Mouse (Mus musculus) gastrocnemius, adult 2 months (tissue): ENCODE measurements at regions not wholly inside any gene's neighbourhood (a gene's known extent, or its start where the extent isn't known, plus 50 kb on each side); places are given as distances from the start of the nearest gene placed in this dataset. TPM values are rescaled to one million over a fixed set of nuclear protein-coding genes. Genes with fewer than 3 reads are reported as not detected.

Experiments used
- DNase-seq: peaks from one replicate; pipeline ENCODE4 v3.0.0; 2022
- H3K27ac ChIP-seq: fragments of 200-600 bp; 2 replicates; pipeline ENCODE4 v1.8.1; 2022; ENCODE audit warnings: mild to moderate bottlenecking
- H3K4me3 ChIP-seq: fragments of 200-600 bp; 2 replicates; pipeline ENCODE4 v1.8.1; 2022; ENCODE audit warnings: mild to moderate bottlenecking, moderate library complexity
- CTCF ChIP-seq: fragments of 200-600 bp; IDR thresholded peaks from 2 replicates; pipeline ENCODE4 v1.8.1; 2022; ENCODE audit warnings: antibody characterized with exemption, mild to moderate bottlenecking, moderate library complexity
- intact Hi-C: fragments of 180-260 bp; cut with DNase I; formaldehyde crosslinking; loops from one replicate; pipeline ENCODE4 v1.15.1; 2025
- microRNA-seq: library from miRNA; unstranded; fragments of <30 nt; microRNA quantifications from one replicate; pipeline ENCODE4 v1.2.0, GENCODE M21; 2021

- no peak for DNase-seq
- no peak for TF ChIP-seq CTCF
- intact Hi-C loops, result no loop called here
- Histone ChIP-seq H3K4me3 (no peak overlapping the region), H3K27ac (no peak overlapping the region)
These were observed 113.2 kb upstream of the Pbx1 start for GRCm38 (mm10) chr1:168545072-168545780.

GRCm38 (mm10) chr1:168541231-168541630, 109.2 kb upstream of the Pbx1 start:
- intact Hi-C loops, result no loop called here
- no peak for DNase-seq

GRCm38 (mm10) chr1:168518087-168518486, 86.0 kb upstream of the Pbx1 start:
- no peak for TF ChIP-seq CTCF
- H3K27ac ChIP-seq, result no peak overlapping the region
- no peak for DNase-seq
- H3K4me3 ChIP-seq, result no peak overlapping the region
- intact Hi-C loops, result no loop called here

More at GRCm38 (mm10) chr1:168541231-168541630, 109.2 kb upstream of the Pbx1 start:
- Histone ChIP-seq H3K4me3 (no peak overlapping the region), H3K27ac (no peak overlapping the region)
- no peak for TF ChIP-seq CTCF

DNA sequence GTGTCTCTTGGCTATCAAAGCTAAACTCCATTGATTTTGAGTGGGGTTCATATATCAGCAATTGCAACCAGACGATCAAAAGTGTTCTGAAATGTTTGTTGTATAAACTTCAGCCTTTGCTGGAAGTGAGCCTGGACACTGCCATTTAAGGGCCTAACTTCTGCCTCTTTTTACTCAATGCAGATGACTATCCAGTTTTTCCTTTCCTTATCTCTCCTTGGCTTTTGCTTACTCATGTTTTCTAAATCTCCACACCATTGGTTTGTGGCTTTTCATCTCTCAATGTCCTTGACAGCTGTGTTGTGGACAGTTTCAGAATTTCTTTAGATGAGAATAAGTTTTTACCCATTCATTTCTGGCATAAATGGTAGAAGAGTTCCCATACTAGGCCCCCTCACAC, 74.3 kb upstream of the Pbx1 start:
- DNase-seq, result no peak
- no peak for TF ChIP-seq CTCF
- no peak overlapping the region for H3K27ac ChIP-seq
- no peak overlapping the region for H3K4me3 ChIP-seq
- intact Hi-C loops, result no loop called here

- H3K4me3 ChIP-seq, result no peak overlapping the region
- no peak for TF ChIP-seq CTCF
- DNase-seq, result no peak
- H3K27ac ChIP-seq, result no peak overlapping the region
- intact Hi-C loops, result no loop called here
These were observed 72.7 kb upstream of the Pbx1 start for GRCm38 (mm10) chr1:168504773-168505172.

GRCm38 (mm10) chr1:168502266-168502665, 70.2 kb upstream of the Pbx1 start:
- peak; percentile 36 for DNase-seq
- no peak for TF ChIP-seq CTCF
- H3K27ac ChIP-seq, result no peak overlapping the region
- H3K4me3 ChIP-seq, result no peak overlapping the region; the same call in 1 of the 2 replicates
- intact Hi-C loops, result no loop called here

DNA sequence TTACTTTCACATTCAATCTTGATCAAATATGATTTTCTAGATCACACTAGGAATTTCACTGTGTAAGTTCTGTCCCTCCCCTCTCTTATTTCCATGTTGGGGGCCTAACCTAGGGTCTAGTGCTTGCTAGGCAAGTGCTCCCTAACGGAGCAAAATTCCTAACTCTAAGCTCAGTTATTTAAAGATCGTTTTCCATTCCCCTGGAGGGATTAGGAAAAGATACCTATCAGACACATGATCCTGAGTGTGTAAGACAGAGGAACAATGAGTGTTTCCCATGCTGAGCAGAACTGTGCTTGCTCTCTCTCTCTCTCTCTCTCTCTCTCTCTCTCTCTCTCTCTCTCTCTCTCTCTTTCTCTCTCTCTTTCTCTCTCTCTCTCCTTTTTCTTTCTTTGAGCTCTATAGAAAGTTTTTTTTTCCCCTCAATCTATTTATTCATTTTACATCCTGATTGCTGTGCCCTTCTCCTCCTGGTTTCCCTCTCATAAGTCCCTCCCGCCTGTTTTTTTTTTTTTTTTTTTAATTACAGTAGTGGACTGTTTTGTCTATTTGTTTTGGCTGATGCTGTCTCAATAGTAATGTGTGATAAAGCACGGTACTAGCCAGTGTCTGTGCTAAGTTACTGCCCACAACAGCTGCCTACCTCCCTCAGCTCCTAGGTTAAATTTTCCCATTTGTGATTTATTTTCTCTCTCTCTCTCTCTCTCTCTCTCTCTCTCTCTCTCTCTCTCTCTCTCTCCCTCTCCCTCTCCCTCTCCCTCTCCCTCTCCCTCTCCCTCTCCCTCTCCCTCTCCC, 69.5 kb upstream of the Pbx1 start:
- Histone ChIP-seq H3K27ac (no peak overlapping the region), H3K4me3 (no peak overlapping the region)
- intact Hi-C loops, result no loop called here
- no peak for DNase-seq
- no peak for TF ChIP-seq CTCF

- DNase-seq, result no peak
These were observed 65.7 kb upstream of the Pbx1 start for GRCm38 (mm10) chr1:168497801-168498200.

GRCm38 (mm10) chr1:168495687-168496527, 63.8 kb upstream of the Pbx1 start:
- no peak overlapping the region for H3K4me3 ChIP-seq
- no peak overlapping the region for H3K27ac ChIP-seq
- intact Hi-C loops, result no loop called here
- no peak for TF ChIP-seq CTCF
- no peak for DNase-seq

More at GRCm38 (mm10) chr1:168497801-168498200, 65.7 kb upstream of the Pbx1 start:
- intact Hi-C loops, result no loop called here
- no peak for TF ChIP-seq CTCF
- H3K4me3 ChIP-seq, result no peak overlapping the region
- no peak overlapping the region for H3K27ac ChIP-seq

GRCm38 (mm10) chr1:168487492-168487891, 55.4 kb upstream of the Pbx1 start:
- no peak overlapping the region for H3K4me3 ChIP-seq
- intact Hi-C loops, result no loop called here
- no peak for TF ChIP-seq CTCF
- H3K27ac ChIP-seq, result no peak overlapping the region
- DNase-seq, result no peak

DNA sequence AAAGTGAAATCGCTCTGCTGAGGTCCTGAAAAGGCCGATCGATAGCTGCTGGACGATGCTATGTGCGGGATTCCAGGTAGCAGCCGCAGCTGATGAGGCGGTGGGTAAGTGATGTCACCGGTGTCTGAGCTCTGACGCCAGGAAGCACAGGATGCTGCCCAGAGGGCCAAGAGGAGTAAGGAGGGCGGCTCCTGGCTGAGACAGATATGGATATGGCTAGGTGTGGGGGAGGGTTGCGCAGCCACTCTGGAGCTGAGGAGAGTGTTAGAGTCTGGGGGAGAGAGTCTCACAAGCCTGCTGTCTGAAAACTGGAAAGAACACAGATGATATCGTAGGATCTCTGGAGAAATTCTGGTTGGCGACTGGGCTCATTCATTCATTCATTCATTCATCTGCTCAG, 51.6 kb upstream of the Pbx1 start:
- no peak for DNase-seq
- Histone ChIP-seq H3K27ac (no peak overlapping the region), H3K4me3 (no peak overlapping the region)
- intact Hi-C loops, result no loop called here
- TF ChIP-seq CTCF, result no peak

Small RNA genes in the stretch of these regions (microRNA-seq; reads per million reads assigned to microRNA genes)
- gene Mir6348 (not detected), gene Mir6354 (not detected)
